Mouse (Mus musculus) lung, adult 2 months (tissue): ENCODE data around the gene Tmprss12. TPM values are rescaled to one million over a fixed set of nuclear protein-coding genes. Genes with fewer than 3 reads are reported as not detected.

Experiments used
- DNase-seq: peaks from one replicate; pipeline ENCODE4 v3.0.0; 2022
- H3K4me1 ChIP-seq: fragments of 200-500 bp; 2 replicates; pipeline ENCODE4 v1.6.1; 2011; ENCODE audit warnings: low read length; ENCODE audit not compliant: control insufficient read depth, insufficient read depth
- H3K4me3 ChIP-seq: fragments of 200-500 bp; replicated peaks from 2 replicates; pipeline ENCODE3; 2011; ENCODE audit warnings: low read depth, mild to moderate bottlenecking, control low read depth, low read length; ENCODE audit errors: extremely low read depth
- CTCF ChIP-seq: fragments of 200-500 bp; IDR thresholded peaks from 2 replicates; pipeline ENCODE4 v1.5.1; 2011; ENCODE audit warnings: mild to moderate bottlenecking, low read length, control low read depth; ENCODE audit not compliant: insufficient read depth
- POLR2A ChIP-seq: fragments of 200-500 bp; IDR thresholded peaks from 2 replicates; pipeline ENCODE4 v1.6.1; 2011; ENCODE audit warnings: low read depth, mild to moderate bottlenecking, control low read depth, low read length, borderline replicate concordance; ENCODE audit errors: extremely low read depth
- WGBS: fragments of 180-500 bp; shearing (Covaris S2); methylation state at CpG from one replicate; pipeline ENCODE4 v1.1.7; 2018; 5-methylcytosine and 5-hydroxymethylcytosine counted together
- polyA plus RNA-seq: library from polyadenylated mRNA; depleted of rRNA; stranded (reverse); fragments of >200 nt; gene quantifications from 2 replicates; pipeline ENCODE4 v1.2.3, GENCODE M21; 2012; rRNA removed

The Tmprss12 gene
- polyA plus RNA-seq: not detected in 2 replicates

DNA sequence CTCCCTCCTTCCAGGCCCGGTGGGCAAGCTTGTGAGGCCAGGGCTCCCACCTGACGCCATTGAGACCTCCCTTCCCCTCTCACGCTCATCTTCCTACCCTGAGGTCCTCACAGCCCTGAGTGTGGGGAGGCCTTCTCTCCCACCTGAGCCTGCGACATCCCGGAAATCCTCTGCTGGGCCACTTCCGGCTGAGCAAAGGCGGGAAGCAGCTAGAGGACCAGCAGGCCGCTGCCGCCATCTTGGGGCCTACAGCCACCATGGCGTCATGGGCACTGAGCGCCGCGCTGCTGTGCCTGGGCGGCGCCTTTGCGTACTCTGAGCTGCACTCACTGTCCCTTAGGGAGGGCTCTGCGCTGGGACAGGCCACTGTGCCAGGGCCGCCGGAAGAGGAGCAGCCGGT is at the start of gene Tmprss12:
Gene Tmprss12 (plus strand): TSS at position 212 of the 400 bp plus-strand sequence.
- Histone ChIP-seq H3K4me1 (no peaks in the 10 kb centered on the region), H3K4me3 (no peak within 1 kb of the TSS)
- WGBS: 96% methylated on average over 20 of the region's 20 CpGs
- TF ChIP-seq CTCF (no peak), POLR2A (no peak)
- no peak for DNase-seq

DNA sequence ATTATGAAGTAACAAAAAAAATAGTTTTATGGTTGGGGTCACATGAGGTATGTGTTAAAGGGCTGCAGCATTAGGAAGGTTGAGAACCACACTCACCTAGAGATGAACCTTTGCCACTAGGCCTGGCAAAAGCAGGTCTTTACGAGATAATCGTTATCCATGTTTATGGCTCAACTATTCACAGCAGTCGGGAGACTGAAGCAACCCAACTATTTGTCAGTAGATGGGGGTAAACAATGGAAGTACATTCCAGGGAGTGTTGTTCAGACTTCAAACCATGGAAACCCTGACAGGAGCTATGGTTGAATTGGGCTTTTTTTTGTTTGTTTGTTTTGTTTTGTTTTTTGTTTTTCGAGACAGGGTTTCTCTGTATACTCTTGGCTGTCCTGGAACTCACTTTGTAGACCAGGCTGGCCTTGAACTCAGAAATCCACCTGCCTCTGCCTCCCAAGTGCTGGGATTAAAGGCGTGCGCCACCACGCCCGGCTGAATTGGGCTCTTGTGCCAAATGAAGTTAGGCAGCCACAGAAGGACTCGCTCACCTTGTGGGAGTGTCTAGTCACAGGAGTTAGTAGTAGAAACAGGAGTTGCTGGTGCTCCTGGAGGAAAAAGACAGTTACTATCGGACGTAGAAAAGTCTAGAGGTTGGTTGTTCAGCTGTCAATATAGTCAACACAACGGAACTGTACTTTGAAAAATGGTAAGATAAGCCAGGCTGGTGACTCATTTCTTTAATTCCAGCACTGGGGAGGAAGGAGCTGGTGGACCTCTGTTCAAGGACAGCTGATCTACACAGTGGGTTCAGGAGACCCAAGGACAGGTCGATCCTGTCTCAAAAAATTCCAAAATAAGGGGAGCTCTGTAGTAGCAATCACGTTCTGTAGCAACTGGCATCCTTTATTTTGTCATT is 48.8 kb upstream of the Tmprss12 start:
- WGBS: 77% methylated on average over 14 of the region's 14 CpGs
- TF ChIP-seq POLR2A (no peak), CTCF (no peak)
- no peak for DNase-seq
- Histone ChIP-seq H3K4me3 (no peak overlapping the region), H3K4me1 (peaks cover 14% of the 10 kb centered on the region)

DNA sequence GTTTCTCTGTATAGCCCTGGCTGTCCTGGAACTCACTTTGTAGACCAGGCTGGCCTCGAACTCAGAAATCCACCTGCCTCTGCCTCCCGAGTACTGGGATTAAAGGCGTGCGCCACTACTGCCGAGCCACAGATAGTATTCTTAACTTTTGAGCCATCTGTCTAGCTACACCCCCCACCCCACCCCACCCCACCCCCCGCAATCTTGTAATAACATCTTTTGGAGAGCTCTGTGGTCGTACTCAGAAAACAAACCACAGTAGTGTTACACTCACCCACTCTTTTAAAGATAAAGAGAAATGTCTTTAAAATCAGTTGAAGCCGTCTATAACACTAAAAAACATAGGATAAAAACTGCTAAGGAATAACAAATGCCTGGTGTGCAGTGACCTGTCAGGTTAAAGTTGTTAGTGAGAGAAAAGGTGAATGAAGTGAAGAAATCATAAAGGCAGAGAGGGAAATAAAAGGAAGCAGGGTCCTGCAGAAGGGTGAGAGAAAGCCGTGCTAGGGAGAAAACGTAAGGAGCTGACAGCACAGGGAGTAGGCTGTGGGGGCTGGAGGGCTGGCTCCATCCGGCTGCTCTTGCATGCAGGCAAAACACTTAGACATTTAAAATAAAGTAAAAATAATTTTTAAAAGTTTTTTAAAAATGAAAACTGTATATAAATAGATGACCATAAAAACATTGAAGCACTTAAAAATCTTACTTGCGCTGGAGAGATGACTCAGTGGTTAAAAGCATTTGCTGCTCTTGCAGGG is 45.2 kb upstream of the Tmprss12 start:
- H3K4me3 ChIP-seq: no peak overlapping the region
- WGBS: 89% methylated on average over 12 of the region's 12 CpGs
- TF ChIP-seq POLR2A: no peak
- no peak for TF ChIP-seq CTCF
- DNase-seq: no peak
- peaks cover 6% of the 10 kb centered on the region for H3K4me1 ChIP-seq

DNA sequence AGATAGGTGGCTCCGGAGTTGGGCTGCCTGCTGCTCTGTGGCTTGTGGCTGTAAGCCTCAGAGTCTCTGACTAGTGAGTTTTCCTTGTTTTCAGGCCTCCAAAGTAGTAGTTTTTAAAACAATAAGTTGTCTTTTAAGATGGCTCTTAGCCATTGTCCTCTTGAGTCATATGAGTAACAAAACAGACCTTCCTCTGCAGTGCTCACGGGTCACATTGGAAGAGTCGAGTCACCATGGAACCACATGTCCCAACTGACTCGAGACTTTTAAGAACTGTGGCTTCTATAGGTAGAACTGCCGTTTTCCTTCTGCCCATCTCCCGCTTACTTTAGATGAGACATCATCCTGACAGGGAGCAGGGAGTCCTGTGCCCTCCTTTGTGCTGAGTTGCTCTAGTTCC is 43.7 kb upstream of the Tmprss12 start:
- Histone ChIP-seq H3K4me3 (no peak overlapping the region), H3K4me1 (peaks cover under 1% of the 10 kb centered on the region; the same call in 1 of the 2 replicates)
- 66% methylated on average over 6 of the region's 6 CpGs for WGBS
- TF ChIP-seq CTCF (no peak), POLR2A (no peak)
- DNase-seq: no peak

DNA sequence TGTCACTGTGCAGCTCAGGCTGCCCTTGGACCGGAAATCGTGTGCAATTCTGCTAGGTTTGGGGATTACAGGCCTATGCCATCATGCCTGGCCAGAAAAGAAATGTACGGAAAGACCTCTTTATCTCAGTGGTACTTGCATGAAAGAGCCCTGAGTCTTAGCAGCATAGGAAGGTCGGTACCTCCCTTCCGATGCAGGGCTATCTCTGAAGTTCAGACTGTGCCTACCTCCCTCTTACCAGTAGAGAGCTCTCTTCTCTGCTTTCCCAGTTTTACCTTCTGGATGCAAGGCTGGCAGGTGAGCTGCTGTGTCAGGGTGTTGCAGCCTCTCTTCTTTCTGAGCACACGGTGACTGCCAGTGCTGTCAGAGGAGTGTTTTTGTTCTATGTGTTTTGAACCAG is 38.9 kb upstream of the Tmprss12 start:
- DNase-seq: no peak
- no peak overlapping the region for H3K4me3 ChIP-seq
- TF ChIP-seq CTCF (no peak), POLR2A (no peak)
- WGBS: 88% methylated on average over 6 of the region's 6 CpGs
- H3K4me1 ChIP-seq: no peaks in the 10 kb centered on the region; the same call in 1 of the 2 replicates

DNA sequence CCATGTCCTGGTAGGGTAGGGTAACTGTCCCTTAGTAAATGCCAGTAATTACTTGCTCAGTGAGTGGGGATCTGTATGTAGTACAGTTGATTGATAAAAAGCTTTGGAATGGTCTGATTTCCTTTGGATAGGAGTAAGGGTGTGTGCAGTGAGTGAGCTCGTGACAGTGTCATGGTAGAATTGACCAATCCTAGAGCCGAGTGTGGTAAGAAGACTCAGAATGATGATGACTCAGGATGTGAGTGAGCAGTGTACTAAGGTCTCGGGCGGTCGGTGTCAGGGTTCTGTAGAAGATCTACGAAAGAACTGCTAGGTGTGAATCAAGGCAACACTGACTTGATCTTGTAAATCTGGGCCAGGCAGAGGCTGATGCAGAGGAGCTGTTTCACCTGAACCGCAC is 34.7 kb upstream of the Tmprss12 start:
- Histone ChIP-seq H3K4me3 (no peak overlapping the region), H3K4me1 (no peaks in the 10 kb centered on the region)
- TF ChIP-seq POLR2A: no peak
- TF ChIP-seq CTCF: no peak
- 94% methylated on average over 7 of the region's 7 CpGs for WGBS
- DNase-seq: no peak

DNA sequence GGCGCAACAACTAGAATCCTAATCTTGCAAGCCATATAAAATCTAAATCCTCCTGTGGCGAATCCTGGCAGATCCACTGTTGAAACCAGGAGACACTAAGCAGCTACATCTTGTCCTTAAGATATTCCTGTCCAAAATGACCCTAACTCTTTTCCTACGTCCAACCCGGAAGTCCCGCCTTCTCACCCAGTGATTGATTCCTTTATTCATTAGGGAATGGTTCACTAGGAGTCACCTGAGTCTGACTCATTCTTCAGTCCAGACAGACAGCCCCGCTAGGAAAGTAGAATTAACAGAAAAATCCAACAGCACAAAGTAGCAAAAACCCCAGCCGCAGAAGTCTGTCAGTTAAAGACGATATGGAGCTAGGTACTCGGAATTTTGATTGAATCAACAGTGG is 33.3 kb upstream of the Tmprss12 start:
- Histone ChIP-seq H3K4me1 (no peaks in the 10 kb centered on the region), H3K4me3 (no peak overlapping the region)
- TF ChIP-seq POLR2A (no peak), CTCF (no peak)
- no peak for DNase-seq
- 92% methylated on average over 9 of the region's 9 CpGs for WGBS

DNA sequence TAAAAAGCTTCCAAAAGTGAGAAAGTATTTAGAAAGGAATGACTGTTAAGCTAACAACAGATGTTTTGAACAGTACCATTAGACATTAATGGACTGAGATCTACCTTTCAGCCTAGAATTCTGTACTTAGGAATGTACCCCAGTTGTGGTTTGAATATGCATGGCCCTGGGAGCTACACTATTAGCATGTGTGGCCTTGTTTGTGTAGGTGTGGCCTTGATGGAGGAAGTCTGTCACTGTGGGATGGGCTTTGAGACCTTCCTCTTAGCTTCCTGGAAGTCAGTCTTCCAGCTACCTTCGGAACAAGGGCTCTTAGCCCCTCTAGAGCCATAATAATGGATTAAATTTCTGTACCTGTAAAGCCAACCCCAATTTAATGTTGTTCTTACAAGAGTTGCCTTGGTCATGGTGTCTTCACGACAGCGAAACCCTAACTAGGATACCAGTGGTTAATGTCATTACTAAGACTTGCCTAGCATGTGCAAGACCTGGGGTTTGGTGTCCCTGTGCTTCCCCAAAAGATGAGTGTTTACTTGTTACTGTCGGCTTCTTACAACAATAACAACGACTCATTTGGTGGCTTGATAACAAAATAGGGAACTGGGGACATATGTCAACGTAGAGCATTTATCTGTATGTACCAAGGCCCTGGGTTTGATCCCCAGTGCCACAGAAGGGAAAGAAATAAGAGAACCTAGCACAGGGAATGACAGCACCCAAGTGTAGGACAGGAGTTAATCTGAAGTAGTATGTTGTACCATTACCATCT is 31.8 kb upstream of the Tmprss12 start:
- TF ChIP-seq POLR2A: no peak
- no peak for TF ChIP-seq CTCF
- WGBS: 83% methylated on average over 6 of the region's 6 CpGs
- no peak overlapping the region for H3K4me3 ChIP-seq
- H3K4me1 ChIP-seq: no peaks in the 10 kb centered on the region
- DNase-seq: no peak
